Mouse (Mus musculus) spleen, postnatal 14 days (tissue): ENCODE data around the gene Nhsl1.

Experiments
- DNase-seq, 2 experiments: peaks; one replicate each; pipeline ENCODE4 v3.0.0; 2021 to 2022; ENCODE audit warnings: low spot score in 2 of 2

The Nhsl1 gene

GRCm38 (mm10) chr10:18483658-18484057, 164.9 kb downstream of the Nhsl1 start:
- DNase-seq, result no peak

GRCm38 (mm10) chr10:18484731-18485130, 165.9 kb downstream of the Nhsl1 start:
- no peak for DNase-seq

GRCm38 (mm10) chr10:18488239-18488803, 169.5 kb downstream of the Nhsl1 start:
- no peak for DNase-seq

- DNase-seq, result no peak
These were observed 171.2 kb downstream of the Nhsl1 start for GRCm38 (mm10) chr10:18489936-18490335.

- DNase-seq, result no peak
These were observed 173.2 kb downstream of the Nhsl1 start for GRCm38 (mm10) chr10:18491952-18492351.

- DNase-seq, result no peak
These were observed 174.5 kb downstream of the Nhsl1 start for GRCm38 (mm10) chr10:18493010-18493894.

GRCm38 (mm10) chr10:18494249-18494648, 175.5 kb downstream of the Nhsl1 start:
- no peak for DNase-seq

- no peak for DNase-seq
These were observed 178.3 kb downstream of the Nhsl1 start for GRCm38 (mm10) chr10:18497066-18497465.

GRCm38 (mm10) chr10:18501997-18502396, 183.2 kb downstream of the Nhsl1 start:
- DNase-seq, result no peak

- no peak for DNase-seq
These were observed 186.9 kb downstream of the Nhsl1 start for GRCm38 (mm10) chr10:18505690-18506089.

GRCm38 (mm10) chr10:18506501-18506946, 187.7 kb downstream of the Nhsl1 start:
- DNase-seq, result no peak

GRCm38 (mm10) chr10:18507869-18508473, 189.2 kb downstream of the Nhsl1 start:
- DNase-seq, result no peak

- no peak for DNase-seq
These were observed 189.8 kb downstream of the Nhsl1 start for GRCm38 (mm10) chr10:18508586-18508985.

- DNase-seq, result no peak
These were observed 191.9 kb downstream of the Nhsl1 start for GRCm38 (mm10) chr10:18510663-18511062.

- DNase-seq, result no peak
These were observed 192.7 kb downstream of the Nhsl1 start for GRCm38 (mm10) chr10:18511496-18511895.

GRCm38 (mm10) chr10:18522556-18522955, 203.8 kb downstream of the Nhsl1 start:
- DNase-seq, result no peak

- no peak for DNase-seq
These were observed 206.5 kb downstream of the Nhsl1 start for GRCm38 (mm10) chr10:18525311-18525710.

GRCm38 (mm10) chr10:18525726-18526125, 206.9 kb downstream of the Nhsl1 start:
- no peak for DNase-seq

GRCm38 (mm10) chr10:18526184-18526850, 207.5 kb downstream of the Nhsl1 start:
- no peak for DNase-seq

GRCm38 (mm10) chr10:18526851-18527675, 208.3 kb downstream of the Nhsl1 start:
- DNase-seq, result no peak

GRCm38 (mm10) chr10:18527766-18528165, 209.0 kb downstream of the Nhsl1 start:
- no peak for DNase-seq
